Mouse (Mus musculus): ENCODE data around the gene Kpna7. TPM values are rescaled to one million over a fixed set of nuclear protein-coding genes. Genes with fewer than 3 reads are reported as not detected.
"Not testable (repeated sequence)": the region's sequence is repeated elsewhere in the genome, so short reads cannot be mapped to it uniquely, and the experiment has no call there.

The Kpna7 gene
- polyA plus RNA-seq, 1 experiment from 2014 or later: not detected

- H3K9me3 ChIP-seq; H3K4me3 ChIP-seq; H3K4me2 ChIP-seq; H3K9ac ChIP-seq; H3K4me1 ChIP-seq; ATAC-seq (ENCODE audit: insufficient number of reproducible peaks, insufficient read depth, low FRiP score, low TSS enrichment, low read depth); H3K27me3 ChIP-seq; H3K27ac ChIP-seq: not testable (repeated sequence)
- 94% methylated on average over 11 of the region's 11 CpGs for WGBS
- H3K36me3 ChIP-seq: peaks cover 97% of the 10 kb centered on the region
Measured at GRCm38 (mm10) chr5:145101451-145101850, 17.6 kb upstream of the Kpna7 start.

DNA sequence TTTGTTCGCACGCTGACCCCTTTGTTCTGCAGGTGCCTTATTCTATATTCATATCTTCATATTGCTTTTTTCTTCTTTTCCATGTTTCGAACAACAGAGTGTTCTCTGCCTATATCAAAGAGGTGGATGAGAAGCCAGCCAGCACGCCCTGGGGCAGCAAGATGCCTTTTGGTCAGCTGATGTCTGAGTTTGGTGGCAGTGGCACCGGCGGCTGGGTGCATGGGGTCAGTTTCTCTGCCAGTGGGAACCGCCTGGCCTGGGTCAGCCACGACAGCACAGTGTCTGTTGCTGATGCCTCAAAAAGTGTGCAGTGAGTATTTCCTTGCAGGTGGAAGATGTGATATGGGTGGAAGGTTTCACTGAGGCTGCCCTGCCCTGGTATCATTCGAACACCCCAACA, 17.1 kb upstream of the Kpna7 start:
- no peak overlapping the region for H3K9ac ChIP-seq
- H3K27me3 ChIP-seq: no peaks in the 10 kb centered on the region
- no peak overlapping the region for H3K4me3 ChIP-seq
- no peaks in the 10 kb centered on the region for H3K9me3 ChIP-seq
- peaks cover 97% of the 10 kb centered on the region for H3K36me3 ChIP-seq
- H3K4me1 ChIP-seq: no peaks in the 10 kb centered on the region
- no peak for ATAC-seq (ENCODE audit: insufficient number of reproducible peaks, insufficient read depth, low FRiP score, low TSS enrichment, low read depth)
- H3K27ac ChIP-seq: no peak overlapping the region
- no peak overlapping the region for H3K4me2 ChIP-seq
- 94% methylated on average over 9 of the region's 9 CpGs for WGBS

DNA sequence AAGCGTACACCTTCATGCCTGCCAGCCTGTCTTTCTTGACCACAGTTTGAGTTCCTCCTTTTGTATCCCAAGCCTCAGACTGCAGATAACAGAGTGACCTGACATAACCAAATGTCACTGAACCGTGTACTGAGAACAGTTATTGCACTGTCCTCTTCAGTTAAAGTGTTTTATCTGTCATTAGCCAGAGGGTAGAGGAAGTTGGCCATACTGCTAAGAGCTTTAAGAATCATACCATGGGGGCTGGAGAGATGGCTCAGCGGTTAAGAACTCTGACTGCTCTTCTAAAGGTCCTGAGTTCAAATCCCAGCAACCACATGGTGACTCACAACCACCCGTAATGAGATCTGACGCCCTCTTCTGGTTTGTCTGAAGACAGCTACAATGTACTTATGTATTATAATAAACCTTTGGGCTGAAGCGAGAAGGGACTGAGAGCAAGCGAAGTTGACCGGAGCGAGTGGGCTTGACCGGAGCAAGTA, 14.6 kb upstream of the Kpna7 start:
- Histone ChIP-seq H3K9me3 (no peaks in the 10 kb centered on the region), H3K36me3 (peaks cover 95% of the 10 kb centered on the region), H3K4me2 (no peak overlapping the region), H3K27ac (no peak overlapping the region), H3K27me3 (no peaks in the 10 kb centered on the region), H3K9ac (no peak overlapping the region), H3K4me1 (no peaks in the 10 kb centered on the region), H3K4me3 (no peak overlapping the region)
- ATAC-seq (ENCODE audit: insufficient number of reproducible peaks, insufficient read depth, low FRiP score, low TSS enrichment, low read depth): no peak
- WGBS: 93% methylated on average over 10 of the region's 10 CpGs

DNA sequence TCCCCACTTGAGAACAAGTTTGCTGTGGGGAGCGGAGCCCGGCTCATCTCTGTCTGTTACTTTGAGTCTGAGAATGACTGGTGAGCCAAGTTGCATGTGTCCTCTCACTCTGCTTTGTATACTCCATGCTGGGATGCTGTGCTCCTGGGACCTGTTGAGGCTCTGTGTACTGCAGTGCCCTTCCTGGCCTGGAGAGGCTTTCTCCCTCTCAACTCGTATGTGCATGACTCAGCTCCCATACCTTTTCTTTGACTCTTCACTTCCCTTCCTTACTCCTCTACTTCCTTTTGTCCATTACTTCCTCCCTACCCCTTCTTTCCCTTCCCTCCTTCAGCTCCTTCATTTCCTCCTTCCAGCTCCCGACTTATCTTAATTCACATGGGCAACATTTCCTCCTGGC, 12.4 kb upstream of the Kpna7 start:
- Histone ChIP-seq H3K9ac (no peak overlapping the region), H3K27ac (no peak overlapping the region), H3K36me3 (peaks cover 91% of the 10 kb centered on the region), H3K4me3 (no peak overlapping the region), H3K9me3 (no peaks in the 10 kb centered on the region), H3K4me2 (no peak overlapping the region), H3K4me1 (no peaks in the 10 kb centered on the region), H3K27me3 (no peaks in the 10 kb centered on the region)
- no peak for ATAC-seq (ENCODE audit: insufficient number of reproducible peaks, insufficient read depth, low FRiP score, low TSS enrichment, low read depth)
- WGBS: 89% methylated on average over 4 of the region's 4 CpGs

DNA sequence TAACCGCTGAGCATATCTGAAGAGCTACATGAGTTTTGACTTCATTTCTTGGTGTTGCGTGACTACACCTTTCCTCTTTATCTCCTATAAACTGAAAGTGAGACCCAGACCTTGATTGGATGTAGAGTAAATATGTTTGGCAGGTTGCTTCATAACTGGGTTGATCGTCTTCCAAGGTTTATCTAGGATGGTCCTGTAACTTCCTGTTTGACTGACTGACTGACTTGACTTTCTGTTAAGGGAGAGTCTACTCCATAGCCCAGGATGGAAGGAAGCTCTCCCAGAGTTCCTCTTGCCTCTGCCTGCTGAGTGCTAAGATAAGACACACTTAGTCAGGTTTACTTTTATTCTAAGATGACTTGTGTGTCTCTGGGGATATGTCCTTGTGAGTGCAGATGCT, 6.0 kb upstream of the Kpna7 start:
- 93% methylated on average over 3 of the region's 3 CpGs for whole genome bisulfite sequencing
- H3K36me3 ChIP-seq: peaks cover 57% of the 10 kb centered on the region
- no peaks in the 10 kb centered on the region for H3K9me3 ChIP-seq
- H3K4me3 ChIP-seq: no peak overlapping the region
- no peaks in the 10 kb centered on the region for H3K27me3 ChIP-seq
- H3K4me1 ChIP-seq: peaks cover 4% of the 10 kb centered on the region
- H3K4me2 ChIP-seq: no peak overlapping the region
- ATAC-seq (ENCODE audit: insufficient number of reproducible peaks, insufficient read depth, low FRiP score, low TSS enrichment, low read depth): no peak
- H3K27ac ChIP-seq: no peak overlapping the region
- no peak overlapping the region for H3K9ac ChIP-seq

GRCm38 (mm10) chr5:145088186-145088585, 4.4 kb upstream of the Kpna7 start:
- Histone ChIP-seq H3K27me3 (no peaks in the 10 kb centered on the region), H3K9ac (no peak overlapping the region), H3K4me2 (no peak overlapping the region), H3K4me3 (no peak overlapping the region), H3K36me3 (peaks cover 42% of the 10 kb centered on the region), H3K4me1 (peaks cover 10% of the 10 kb centered on the region), H3K27ac (no peak overlapping the region), H3K9me3 (no peaks in the 10 kb centered on the region)
- no peak for ATAC-seq (ENCODE audit: insufficient number of reproducible peaks, insufficient read depth, low FRiP score, low TSS enrichment, low read depth)
- 99% methylated on average over 2 of the region's 2 CpGs for WGBS

GRCm38 (mm10) chr5:145084822-145085221, 992 bp upstream of the Kpna7 start:
- Histone ChIP-seq H3K9ac (peak overlapping the region; percentile 96), H3K4me1 (peaks cover 10% of the 10 kb centered on the region), H3K27me3 (no peaks in the 10 kb centered on the region), H3K27ac (no peak overlapping the region), H3K4me3 (peak overlapping the region; percentile 89), H3K4me2 (peak overlapping the region; percentile 89), H3K36me3 (peaks cover 21% of the 10 kb centered on the region; the same call in 1 of the 2 replicates), H3K9me3 (no peaks in the 10 kb centered on the region)
- 67% methylated on average over 2 of the region's 2 CpGs for WGBS
- ATAC-seq (ENCODE audit: insufficient number of reproducible peaks, insufficient read depth, low FRiP score, low TSS enrichment, low read depth): no peak

GRCm38 (mm10) chr5:145083201-145083600, 629 bp downstream of the Kpna7 start:
- H3K27me3 ChIP-seq; H3K9me3 ChIP-seq; ATAC-seq (ENCODE audit: insufficient number of reproducible peaks, insufficient read depth, low FRiP score, low TSS enrichment, low read depth): not testable (repeated sequence)
- H3K4me2 ChIP-seq: peak overlapping the region; percentile 89
- peaks cover 15% of the 10 kb centered on the region; the same call in 1 of the 2 replicates for H3K36me3 ChIP-seq
- 51% methylated on average over 6 of the region's 6 CpGs for WGBS
- H3K27ac ChIP-seq: peak overlapping the region; percentile 72; the same call in 1 of the 2 replicates
- peak overlapping the region; percentile 96 for H3K9ac ChIP-seq
- peak overlapping the region; percentile 89 for H3K4me3 ChIP-seq
- H3K4me1 ChIP-seq: peaks cover 10% of the 10 kb centered on the region

- Histone ChIP-seq H3K9ac (no peak overlapping the region), H3K4me2 (no peak overlapping the region), H3K36me3 (peaks cover 9% of the 10 kb centered on the region; the same call in 1 of the 2 replicates), H3K27ac (no peak overlapping the region), H3K27me3 (no peaks in the 10 kb centered on the region), H3K4me1 (peaks cover 10% of the 10 kb centered on the region), H3K4me3 (no peak overlapping the region), H3K9me3 (no peaks in the 10 kb centered on the region)
- ATAC-seq (ENCODE audit: insufficient number of reproducible peaks, insufficient read depth, low FRiP score, low TSS enrichment, low read depth): no peak
- WGBS: 91% methylated on average over 10 of the region's 10 CpGs
Measured at GRCm38 (mm10) chr5:145081866-145082613, 1.8 kb downstream of the Kpna7 start.

GRCm38 (mm10) chr5:145075081-145075480, 8.7 kb downstream of the Kpna7 start:
- no peak overlapping the region for H3K4me3 ChIP-seq
- 55% methylated on average over 3 of the region's 3 CpGs for WGBS
- H3K9me3 ChIP-seq: no peaks in the 10 kb centered on the region
- H3K36me3 ChIP-seq: no peaks in the 10 kb centered on the region
- peaks cover 4% of the 10 kb centered on the region; the same call in 1 of the 2 replicates for H3K4me1 ChIP-seq
- no peak overlapping the region for H3K4me2 ChIP-seq
- no peak overlapping the region for H3K9ac ChIP-seq
- H3K27ac ChIP-seq: no peak overlapping the region
- ATAC-seq (ENCODE audit: insufficient number of reproducible peaks, insufficient read depth, low FRiP score, low TSS enrichment, low read depth): no peak
- H3K27me3 ChIP-seq: no peaks in the 10 kb centered on the region

DNA sequence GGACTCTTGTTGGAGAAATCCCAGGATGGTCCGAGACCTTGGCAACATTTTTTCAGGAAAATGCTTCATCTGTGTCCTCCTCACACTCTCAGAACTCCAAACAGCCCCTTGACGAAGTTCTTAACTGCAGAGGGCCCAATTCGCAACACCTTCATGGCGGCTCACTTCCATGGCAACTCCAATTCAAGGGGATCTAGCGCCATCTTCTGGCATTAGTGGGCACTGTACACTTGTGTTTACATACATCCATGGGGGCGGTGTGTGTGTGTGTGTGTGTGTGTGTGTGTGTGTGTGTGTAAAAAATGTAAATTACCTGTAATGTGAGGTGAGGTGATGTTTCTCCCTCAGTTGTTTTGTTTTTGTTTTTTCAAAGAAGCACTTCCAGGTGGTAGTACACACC, 12.5 kb downstream of the Kpna7 start:
- no peak overlapping the region for H3K27ac ChIP-seq
- H3K36me3 ChIP-seq: no peaks in the 10 kb centered on the region
- H3K4me2 ChIP-seq: no peak overlapping the region
- no peaks in the 10 kb centered on the region for H3K9me3 ChIP-seq
- no peak for ATAC-seq (ENCODE audit: insufficient number of reproducible peaks, insufficient read depth, low FRiP score, low TSS enrichment, low read depth)
- no peak overlapping the region for H3K9ac ChIP-seq
- 46% methylated on average over 6 of the region's 6 CpGs for WGBS
- peaks cover 4% of the 10 kb centered on the region; the same call in 1 of the 2 replicates for H3K4me1 ChIP-seq
- H3K4me3 ChIP-seq: no peak overlapping the region
- no peaks in the 10 kb centered on the region for H3K27me3 ChIP-seq

- Histone ChIP-seq H3K4me2 (no peak overlapping the region), H3K36me3 (no peaks in the 10 kb centered on the region), H3K9ac (no peak overlapping the region), H3K9me3 (no peaks in the 10 kb centered on the region), H3K27me3 (no peaks in the 10 kb centered on the region), H3K4me1 (peaks cover 1% of the 10 kb centered on the region; the same call in 1 of the 2 replicates), H3K4me3 (no peak overlapping the region), H3K27ac (no peak overlapping the region)
- no peak for ATAC-seq (ENCODE audit: insufficient number of reproducible peaks, insufficient read depth, low FRiP score, low TSS enrichment, low read depth)
- under 1% methylated on average over 5 of the region's 5 CpGs for WGBS
Measured at GRCm38 (mm10) chr5:145069707-145070106, 14.1 kb downstream of the Kpna7 start.

Measured in embryonic facial prominence, embryonic 13.5 days (tissue).